Mouse (Mus musculus): Measurements from ENCODE around the gene Mrpl11. TPM values are rescaled to one million over a fixed set of nuclear protein-coding genes. Genes with fewer than 3 reads are reported as not detected.
"Not testable (repeated sequence)": the region's sequence is repeated elsewhere in the genome, so short reads cannot be mapped to it uniquely, and the experiment has no call there.

Gene Mrpl11
- polyA plus RNA-seq, 2 experiments from 2014 or later, result 75.6 to 83.6 TPM

- ATAC-seq, result peak; percentile 42
Measured at GRCm38 (mm10) chr19:4994043-4994442, 32.1 kb downstream of the Mrpl11 start.

- no peak for ATAC-seq
Measured at GRCm38 (mm10) chr19:4999445-5000140, 37.6 kb downstream of the Mrpl11 start.

- peak; percentile 95 for ATAC-seq
Measured at GRCm38 (mm10) chr19:5001666-5002406, 39.9 kb downstream of the Mrpl11 start.

- not testable (repeated sequence) for ATAC-seq
Measured at GRCm38 (mm10) chr19:5003644-5004043, 41.7 kb downstream of the Mrpl11 start.

GRCm38 (mm10) chr19:5004925-5005324 is 43.0 kb downstream of the Mrpl11 start:
- no peak for ATAC-seq

GRCm38 (mm10) chr19:5013138-5013537 is 51.2 kb downstream of the Mrpl11 start:
- ATAC-seq, result no peak

- ATAC-seq, result peak; percentile 56
Measured at GRCm38 (mm10) chr19:5014961-5015398, 53.0 kb downstream of the Mrpl11 start.

GRCm38 (mm10) chr19:5016221-5016742 is 54.3 kb downstream of the Mrpl11 start:
- no peak for ATAC-seq

Other genes with a start within 250 kb of the Mrpl11 start
- gene Rbm4b, start 205.7 kb upstream of the Mrpl11 start, polyA plus RNA-seq (2017; shearing (Covaris generic)), result 100 to 1,000 TPM; 105 to 151 TPM
- gene Rbm4, start 168.2 kb upstream of the Mrpl11 start, polyA plus RNA-seq (2017; shearing (Covaris generic)), result 10 to 100 TPM; 27.9 to 49.0 TPM
- gene Gm21992, start 150.5 kb upstream of the Mrpl11 start, polyA plus RNA-seq (2017; shearing (Covaris generic)), result 10 to 100 TPM; 29.3 to 43.9 TPM
- gene Rbm14, start 150.5 kb upstream of the Mrpl11 start, polyA plus RNA-seq (2017; shearing (Covaris generic)), result 10 to 100 TPM; 22.1 to 53.5 TPM
- gene Ccs, start 122.8 kb upstream of the Mrpl11 start, polyA plus RNA-seq (2017; shearing (Covaris generic)), result 100 to 1,000 TPM; 137 to 175 TPM
- gene Ccdc87, start 122.8 kb upstream of the Mrpl11 start, polyA plus RNA-seq (2017; shearing (Covaris generic)), result not detected
- 1 to 10 TPM; 2.0 to 4.8 TPM for gene Ctsf, start 107.0 kb upstream of the Mrpl11 start, polyA plus RNA-seq (2017; shearing (Covaris generic))
- not detected for gene Actn3, start 84.2 kb upstream of the Mrpl11 start, polyA plus RNA-seq (2017; shearing (Covaris generic))
- gene Zdhhc24, start 83.5 kb upstream of the Mrpl11 start, polyA plus RNA-seq (2017; shearing (Covaris generic)), result 1 to 10 TPM; 3.7 to 6.2 TPM
- gene Bbs1, start 55.5 kb upstream of the Mrpl11 start, polyA plus RNA-seq (2017; shearing (Covaris generic)), result 1 to 10 TPM in 1 of 2 experiments, under 1 TPM in 1; 0.38 to 1.7 TPM
- 10 to 100 TPM; 39.4 to 67.8 TPM for gene Dpp3, start 33.9 kb upstream of the Mrpl11 start, polyA plus RNA-seq (2017; shearing (Covaris generic))
- gene Peli3, start 19.0 kb upstream of the Mrpl11 start, polyA plus RNA-seq (2017; shearing (Covaris generic)), result under 1 TPM in 1 of 2 experiments, not detected in 1; 0.33 TPM
- 1 to 10 TPM in 1 of 2 experiments, under 1 TPM in 1; 0.90 to 2.1 TPM for gene Npas4, start 28.2 kb downstream of the Mrpl11 start, polyA plus RNA-seq (2017; shearing (Covaris generic))
- gene Slc29a2, start 61.7 kb downstream of the Mrpl11 start, polyA plus RNA-seq (2017; shearing (Covaris generic)), result 1 to 10 TPM; 2.4 to 2.5 TPM
- 10 to 100 TPM; 11.9 to 20.5 TPM for gene B4gat1, start 76.7 kb downstream of the Mrpl11 start, polyA plus RNA-seq (2017; shearing (Covaris generic))
- gene AC124502.3, start 76.7 kb downstream of the Mrpl11 start, polyA plus RNA-seq (2017; shearing (Covaris generic)), result under 1 TPM; 0.35 to 0.80 TPM
- 100 to 1,000 TPM in 1 of 2 experiments, 10 to 100 TPM in 1; 85.7 to 136 TPM for gene Brms1, start 79.2 kb downstream of the Mrpl11 start, polyA plus RNA-seq (2017; shearing (Covaris generic))
- gene Rin1, start 88.3 kb downstream of the Mrpl11 start, polyA plus RNA-seq (2017; shearing (Covaris generic)), result under 1 TPM; 0.14 to 0.17 TPM
- not detected for gene Cd248, start 105.9 kb downstream of the Mrpl11 start, polyA plus RNA-seq (2017; shearing (Covaris generic))
- not detected for gene Tmem151a, start 123.4 kb downstream of the Mrpl11 start, polyA plus RNA-seq (2017; shearing (Covaris generic))
- gene Yif1a, start 126.4 kb downstream of the Mrpl11 start, polyA plus RNA-seq (2017; shearing (Covaris generic)), result 10 to 100 TPM; 58.1 to 67.8 TPM
- under 1 TPM in 1 of 2 experiments, not detected in 1; 0.55 TPM for gene Cnih2, start 136.4 kb downstream of the Mrpl11 start, polyA plus RNA-seq (2017; shearing (Covaris generic))
- 100 to 1,000 TPM in 1 of 2 experiments, 10 to 100 TPM in 1; 91.1 to 113 TPM for gene Rab1b, start 144.9 kb downstream of the Mrpl11 start, polyA plus RNA-seq (2017; shearing (Covaris generic))
- gene Klc2, start 156.4 kb downstream of the Mrpl11 start, polyA plus RNA-seq (2017; shearing (Covaris generic)), result 1 to 10 TPM; 4.3 to 5.0 TPM

Data from CD4-positive, CD25-positive, alpha-beta regulatory T cell, adult 4 months (primary cell).